ENCODE assay signal across 30 mouse cellular contexts in the genomic region with DNA sequence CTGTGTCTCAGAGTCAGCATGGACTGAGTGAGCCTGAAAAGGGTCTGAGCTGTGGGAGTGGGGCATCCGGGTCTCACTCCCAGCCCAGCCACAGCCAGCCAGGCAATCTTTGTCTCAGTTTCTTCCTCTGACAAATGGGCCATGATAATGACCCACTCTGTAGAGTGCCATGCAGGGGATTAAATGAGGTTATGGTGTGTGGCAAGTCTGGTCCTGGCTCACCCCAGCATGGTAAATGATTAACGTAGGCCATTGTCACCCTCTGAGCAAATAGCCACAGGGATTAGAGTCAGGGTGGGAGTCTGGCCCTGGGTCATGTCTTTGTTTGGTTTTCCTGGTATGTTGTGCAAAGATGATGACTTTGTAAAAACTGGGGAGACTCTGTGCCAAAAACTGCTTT.
DNase-seq lines count a peak whose midpoint lies in the region; ATAC-seq and TF ChIP-seq lines count a peak whose summit lies in the region.
"Had no signal": no experiment of that assay in that cellular context is flagged by ENCODE, and none has a peak within 500 bp of the region (broad histone marks: within the 10 kb centered on the region; RNA-seq: fewer than 3 reads in every experiment).

No protein-coding gene starts in this region.

- no peak overlapping the region for H3K9ac ChIP-seq in heart, embryonic 12.5 days
- H3K9ac ChIP-seq in liver, embryonic 12.5 days, result no peak overlapping the region
- no peak overlapping the region for H3K9ac ChIP-seq in liver, embryonic 11.5 days (ENCODE audit: low read depth, low read length)
- H3K9ac ChIP-seq in liver, embryonic 16.5 days (ENCODE audit: low read depth, low read length), result no peak overlapping the region
- H3K9ac ChIP-seq in stomach, postnatal 0 days (ENCODE audit: low read length), result no peak overlapping the region
- H3K9ac ChIP-seq: embryonic facial prominence, embryonic 15.5 days; forebrain, embryonic 13.5 days; heart, embryonic 13.5 days; hindbrain, embryonic 14.5 days; limb, embryonic 13.5 days; neural tube, embryonic 13.5 days had no signal

- no peak overlapping the region for H3K4me2 ChIP-seq in heart, embryonic 12.5 days
- no peak overlapping the region for H3K4me2 ChIP-seq in liver, embryonic 12.5 days
- no peak overlapping the region for H3K4me2 ChIP-seq in liver, embryonic 11.5 days
- no peak overlapping the region for H3K4me2 ChIP-seq in liver, embryonic 16.5 days (ENCODE audit: low read depth, low read length)
- no peak overlapping the region for H3K4me2 ChIP-seq in stomach, postnatal 0 days (replicated peaks; ENCODE audit: low read depth)
- H3K4me2 ChIP-seq: embryonic facial prominence, embryonic 15.5 days; forebrain, embryonic 13.5 days; heart, embryonic 13.5 days; hindbrain, embryonic 14.5 days; limb, embryonic 13.5 days; midbrain, embryonic 11.5 days; neural tube, embryonic 13.5 days had no signal

- no peaks in the 10 kb centered on the region for H3K36me3 ChIP-seq in heart, embryonic 12.5 days
- no peaks in the 10 kb centered on the region for H3K36me3 ChIP-seq in liver, embryonic 12.5 days
- H3K36me3 ChIP-seq in liver, embryonic 11.5 days (ENCODE audit: control insufficient read depth, insufficient read depth, low read length), result no peaks in the 10 kb centered on the region
- H3K36me3 ChIP-seq in liver, embryonic 16.5 days (ENCODE audit: control insufficient read depth, insufficient read depth), result no peaks in the 10 kb centered on the region
- H3K36me3 ChIP-seq in stomach, postnatal 0 days (ENCODE audit: control insufficient read depth, insufficient read depth, low read length), result no peaks in the 10 kb centered on the region
- H3K36me3 ChIP-seq: embryonic facial prominence, embryonic 15.5 days; G1E; heart, embryonic 13.5 days; limb, embryonic 13.5 days had no signal

- 71% methylated on average over 2 of the region's 2 CpGs for WGBS in heart, embryonic 12.5 days
- 54% methylated on average over 2 of the region's 2 CpGs for WGBS in liver, embryonic 12.5 days (ENCODE audit: insufficient replicate concordance)
- 72% methylated on average over 2 of the region's 2 CpGs for WGBS in liver, embryonic 11.5 days
- 48% methylated on average over 2 of the region's 2 CpGs for WGBS in liver, embryonic 16.5 days (ENCODE audit: insufficient replicate concordance)
- WGBS in stomach, postnatal 0 days, result 41% methylated on average over 2 of the region's 2 CpGs

- no peak for ATAC-seq in heart, embryonic 12.5 days (ENCODE audit: insufficient number of reproducible peaks, low FRiP score)
- peak; percentile 49; the same call in 1 of the 2 replicates for ATAC-seq in liver, embryonic 12.5 days
- no peak for ATAC-seq in liver, embryonic 11.5 days (replicated peaks; ENCODE audit: low FRiP score)
- ATAC-seq in liver, embryonic 16.5 days (ENCODE audit: low read depth), result peak; percentile 71
- ATAC-seq in stomach, postnatal 0 days (ENCODE audit: low FRiP score, low TSS enrichment), result peak; percentile 80
- ATAC-seq: forebrain, embryonic 13.5 days had no signal

- no peak for TF ChIP-seq CTCF in stomach, postnatal 0 days (IDR thresholded peaks at IDR 0.05; ENCODE audit: low read depth)

- H3K4me1 ChIP-seq in heart, embryonic 12.5 days (replicated peaks), result no peaks in the 10 kb centered on the region
- H3K4me1 ChIP-seq in liver, embryonic 12.5 days, result no peaks in the 10 kb centered on the region; the same call in 1 of the 2 replicates
- H3K4me1 ChIP-seq in liver, embryonic 11.5 days (replicated peaks; ENCODE audit: control insufficient read depth, insufficient read depth, low read length), result no peaks in the 10 kb centered on the region
- no peaks in the 10 kb centered on the region for H3K4me1 ChIP-seq in liver, embryonic 16.5 days (ENCODE audit: control insufficient read depth, low read depth, low read length)
- H3K4me1 ChIP-seq in stomach, postnatal 0 days (replicated peaks; ENCODE audit: control insufficient read depth, insufficient read depth), result 0 out of 2 replicates have a peak, but pooled peaks cover 2% of the 10 kb centered on the region
- H3K4me1 ChIP-seq: forebrain, embryonic 13.5 days; heart, embryonic 13.5 days had no signal

- H3K4me3 ChIP-seq in heart, embryonic 12.5 days, result no peak overlapping the region
- H3K4me3 ChIP-seq in liver, embryonic 12.5 days, result no peak overlapping the region
- no peak overlapping the region for H3K4me3 ChIP-seq in liver, embryonic 11.5 days (ENCODE audit: low read depth, low read length)
- no peak overlapping the region for H3K4me3 ChIP-seq in liver, embryonic 16.5 days (ENCODE audit: low read depth, low read length)
- H3K4me3 ChIP-seq in stomach, postnatal 0 days (ENCODE audit: low read depth, low read length), result no peak overlapping the region
- H3K4me3 ChIP-seq: embryonic facial prominence, embryonic 10.5 days; embryonic facial prominence, embryonic 15.5 days; forebrain, embryonic 13.5 days; heart, embryonic 13.5 days; layer of hippocampus, adult 2 months; limb, embryonic 13.5 days; myocyte; neural tube, embryonic 13.5 days had no signal

- peak; percentile 61 for DNase-seq in heart, adult 11 months
- no peak for DNase-seq in liver, embryonic 11.5 days (ENCODE audit: low spot score)
- peak; percentile 67 for DNase-seq in stomach, postnatal 0 days (ENCODE audit: low spot score)
- no peak for DNase-seq in left cerebral cortex, adult 18-20 months (ENCODE audit: low spot score in 2 of 2)
- no peak for DNase-seq in adrenal gland, postnatal 4 days (ENCODE audit: low spot score in 2 of 2)
- DNase-seq: adrenal gland, postnatal 36 days; cerebellum, adult 2 months; cerebellum, postnatal 14 days; gastrocnemius, postnatal 25 days; heart, adult 18-20 months; heart, postnatal 10 days; kidney, postnatal 36 days; lung, adult 2 months; lung, postnatal 14 days; right cerebral cortex, postnatal 4 days; thymus, postnatal 14 days had no signal

- peaks cover 1% of the 10 kb centered on the region; the same call in 1 of the 2 replicates for H3K9me3 ChIP-seq in heart, embryonic 12.5 days (replicated peaks)
- H3K9me3 ChIP-seq in liver, embryonic 12.5 days (replicated peaks), result no peaks in the 10 kb centered on the region
- H3K9me3 ChIP-seq in liver, embryonic 11.5 days (ENCODE audit: control insufficient read depth, low read length), result no peaks in the 10 kb centered on the region
- H3K9me3 ChIP-seq in liver, embryonic 16.5 days (replicated peaks; ENCODE audit: control insufficient read depth, low read length), result no peaks in the 10 kb centered on the region
- H3K9me3 ChIP-seq in stomach, postnatal 0 days (ENCODE audit: control insufficient read depth, low read length), result no peaks in the 10 kb centered on the region
- H3K9me3 ChIP-seq: embryonic facial prominence, embryonic 15.5 days; forebrain, embryonic 13.5 days; G1E had no signal

- no peak for TF ChIP-seq EP300 in stomach, postnatal 0 days (optimal IDR thresholded peaks at IDR 0.05)

- H3K27ac ChIP-seq in heart, embryonic 12.5 days (ENCODE audit: poor library complexity, severe bottlenecking), result no peak overlapping the region
- no peak overlapping the region for H3K27ac ChIP-seq in liver, embryonic 12.5 days
- H3K27ac ChIP-seq in liver, embryonic 11.5 days (ENCODE audit: low read depth, low read length), result no peak overlapping the region
- no peak overlapping the region for H3K27ac ChIP-seq in liver, embryonic 16.5 days (ENCODE audit: low read length)
- H3K27ac ChIP-seq in stomach, postnatal 0 days (replicated peaks), result peak overlapping the region; percentile 58; the same call in 1 of the 2 replicates
- H3K27ac ChIP-seq: embryonic facial prominence, embryonic 10.5 days; embryonic facial prominence, embryonic 15.5 days; forebrain, embryonic 13.5 days; heart, embryonic 13.5 days; hindbrain, embryonic 14.5 days; layer of hippocampus, adult 2 months; limb, embryonic 13.5 days; neural tube, embryonic 13.5 days had no signal

- H3K27me3 ChIP-seq in heart, embryonic 12.5 days (replicated peaks), result no peaks in the 10 kb centered on the region
- H3K27me3 ChIP-seq in liver, embryonic 12.5 days (replicated peaks), result no peaks in the 10 kb centered on the region
- no peaks in the 10 kb centered on the region for H3K27me3 ChIP-seq in liver, embryonic 11.5 days (replicated peaks; ENCODE audit: control insufficient read depth, insufficient read depth, low read length)
- no peaks in the 10 kb centered on the region for H3K27me3 ChIP-seq in liver, embryonic 16.5 days (ENCODE audit: control insufficient read depth, insufficient read depth, low read depth, low read length)
- no peaks in the 10 kb centered on the region for H3K27me3 ChIP-seq in stomach, postnatal 0 days (ENCODE audit: control insufficient read depth, insufficient read depth, low read length)
- H3K27me3 ChIP-seq: embryonic facial prominence, embryonic 15.5 days; forebrain, embryonic 13.5 days; limb, embryonic 13.5 days; neural tube, embryonic 13.5 days had no signal

Comparison
In these comparisons a context has a peak if more than half of its experiments do, and no peak if none do; other contexts are left out.
1. ATAC-seq: peak in liver, embryonic 12.5 days (single experiment), liver, embryonic 16.5 days (single experiment) and stomach, postnatal 0 days (single experiment); none in heart, embryonic 12.5 days (single experiment) and liver, embryonic 11.5 days (single experiment).
2. DNase-seq: peak in heart, adult 11 months (single experiment) and stomach, postnatal 0 days (single experiment); none in liver, embryonic 11.5 days (single experiment), left cerebral cortex, adult 18-20 months (0 of 2) and adrenal gland, postnatal 4 days (0 of 2).